Mouse (Mus musculus): ENCODE measurements around the gene Hpn.
A peak's percentile ranks its signal among the peaks of the same experiment; 100 is the strongest.

The Hpn gene

DNA sequence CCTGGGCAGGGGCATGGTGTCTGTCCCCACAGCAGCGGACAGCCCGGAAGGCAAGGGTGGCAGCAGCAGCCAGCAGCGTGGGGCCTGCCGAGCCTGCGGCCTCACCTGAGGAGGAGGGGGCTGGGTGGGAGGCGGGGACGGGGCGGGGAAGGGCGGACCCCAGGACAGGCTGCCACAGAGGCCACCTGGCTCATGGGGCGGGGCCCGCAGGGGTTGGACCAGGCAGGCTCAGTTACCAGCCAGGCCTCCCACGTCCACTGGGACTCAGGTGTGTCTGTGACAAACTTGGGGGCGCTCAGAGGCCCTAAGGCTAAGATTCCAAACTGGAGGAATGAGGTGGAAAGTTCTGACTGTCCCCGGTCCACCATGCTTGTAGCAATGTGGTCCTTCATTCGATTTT, at the start of gene Hpn:
Gene Hpn, minus strand, starts transcription at position 109 of the 400 bp plus-strand sequence.
- DNase-seq = peak; percentile 79

DNA sequence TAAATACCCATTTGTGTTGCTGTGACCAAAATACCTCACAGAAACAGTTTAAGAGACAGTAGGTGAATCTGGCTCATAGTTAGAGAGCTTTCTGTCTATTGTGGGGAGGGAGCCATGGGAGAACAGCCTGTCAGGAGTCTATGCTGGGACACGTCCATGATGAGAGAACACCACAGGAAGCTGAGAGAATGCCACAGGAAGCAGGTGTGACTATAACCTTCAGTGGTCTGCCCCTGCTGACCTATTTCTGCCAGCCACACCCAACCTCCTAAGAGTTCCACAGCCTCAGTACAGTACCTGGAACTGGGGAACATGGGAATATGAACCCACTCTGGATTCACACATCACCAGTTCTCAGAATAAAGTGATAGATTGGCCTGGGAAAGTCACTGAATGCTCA, 49.7 kb upstream of the Hpn start:
- DNase-seq = no peak

DNA sequence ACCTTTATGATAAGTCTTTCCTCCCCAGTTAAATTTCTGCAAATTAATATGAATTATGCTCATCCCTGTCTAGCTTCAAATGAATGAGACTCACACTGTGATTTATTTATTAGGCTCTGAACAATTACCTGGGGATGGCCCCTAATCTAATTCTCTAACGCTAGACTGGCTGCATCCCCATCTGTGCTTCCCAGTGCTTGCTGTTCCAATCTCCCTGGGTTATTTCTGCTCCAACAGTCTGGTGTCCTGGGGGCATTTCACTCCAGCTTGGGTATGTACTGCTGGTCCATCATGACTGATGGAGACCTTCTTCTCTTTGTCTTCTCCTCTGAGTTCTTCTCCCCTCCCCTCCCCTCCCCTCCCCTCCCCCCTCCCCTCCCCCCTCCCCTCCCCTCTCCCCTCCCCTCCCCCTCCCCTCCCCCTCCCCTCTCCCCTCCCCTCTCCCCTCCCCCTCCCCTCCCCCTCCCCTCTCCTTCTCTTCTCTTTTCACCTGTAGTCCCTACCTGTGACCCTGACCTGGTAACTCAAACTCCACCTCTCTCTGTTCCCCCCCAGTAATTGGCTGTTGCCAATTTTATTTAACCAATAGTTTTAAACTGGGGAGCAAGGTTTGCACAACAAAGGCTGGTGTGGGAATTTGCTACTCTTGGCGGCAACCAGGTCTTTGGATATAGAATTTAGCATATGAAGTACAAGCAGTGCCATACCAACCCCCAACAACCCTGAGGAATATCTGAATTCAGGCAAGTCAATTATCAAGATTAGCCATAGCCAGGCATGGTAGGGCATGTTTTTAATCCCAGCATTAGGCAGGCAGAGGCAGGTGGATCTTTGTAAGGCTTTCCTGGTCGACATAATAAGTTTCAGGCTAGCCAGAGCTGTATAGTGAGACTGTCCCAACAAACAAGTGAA, 48.8 kb upstream of the Hpn start:
- DNase-seq = no peak

DNA sequence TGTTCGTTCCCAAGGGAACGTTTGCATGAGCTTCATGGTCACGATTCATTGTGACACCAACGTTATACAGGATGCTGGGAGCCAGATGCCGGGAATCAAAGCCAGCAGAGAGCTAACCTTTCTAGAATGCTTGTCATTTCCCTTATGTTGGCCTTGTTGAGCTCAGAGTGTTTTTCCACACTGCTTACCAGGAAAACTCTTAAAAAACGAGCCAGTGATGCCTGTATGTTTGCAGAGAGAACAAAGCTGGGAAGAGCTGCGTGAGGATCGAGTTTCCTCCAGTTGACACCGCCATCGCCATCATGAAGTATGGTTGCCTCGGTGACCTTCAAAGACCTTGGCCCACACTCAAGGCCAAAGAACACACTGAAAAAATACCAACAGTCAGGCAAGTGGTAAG, 47.2 kb upstream of the Hpn start:
- no peak for DNase-seq

DNA sequence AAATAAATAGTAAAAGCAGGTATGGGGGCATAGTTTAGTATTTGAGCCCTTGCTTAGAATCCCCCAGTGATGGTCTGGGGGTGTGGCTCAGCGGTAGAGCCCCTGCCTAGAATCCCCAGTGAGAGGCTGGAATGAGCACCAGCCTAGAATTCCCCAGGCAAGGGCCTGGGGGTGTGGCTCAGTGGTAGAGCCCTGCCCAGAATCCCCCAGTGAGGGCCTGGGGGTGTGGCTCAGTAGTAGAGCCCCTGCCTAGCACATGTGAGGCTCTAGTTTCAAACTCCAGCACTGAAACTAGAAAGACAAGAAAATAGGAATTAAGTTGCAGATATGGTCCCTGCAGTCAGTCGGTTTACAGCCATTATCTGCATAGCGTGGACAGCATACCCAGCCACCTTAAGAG, 46.7 kb upstream of the Hpn start:
- DNase-seq = no peak

DNA sequence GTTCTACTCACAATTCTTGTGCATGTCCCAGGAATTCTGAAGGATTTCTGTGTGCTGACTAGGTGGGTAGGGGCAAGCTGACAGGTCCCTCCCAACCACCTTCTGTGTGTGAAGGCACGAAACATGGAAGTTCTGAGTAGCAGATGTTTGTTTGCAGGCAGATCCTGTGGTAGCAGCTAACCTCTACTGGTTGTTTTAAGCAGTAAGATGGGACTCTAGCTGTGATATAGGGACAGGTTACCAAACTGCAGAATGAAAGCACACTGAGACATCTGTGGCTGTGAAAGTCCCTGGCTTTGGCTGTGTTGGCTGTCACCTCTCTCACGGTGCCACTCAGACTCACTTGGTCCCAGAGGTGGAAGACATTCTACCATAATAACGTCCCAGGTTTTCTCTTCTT, 46.2 kb upstream of the Hpn start:
- no peak for DNase-seq

DNA sequence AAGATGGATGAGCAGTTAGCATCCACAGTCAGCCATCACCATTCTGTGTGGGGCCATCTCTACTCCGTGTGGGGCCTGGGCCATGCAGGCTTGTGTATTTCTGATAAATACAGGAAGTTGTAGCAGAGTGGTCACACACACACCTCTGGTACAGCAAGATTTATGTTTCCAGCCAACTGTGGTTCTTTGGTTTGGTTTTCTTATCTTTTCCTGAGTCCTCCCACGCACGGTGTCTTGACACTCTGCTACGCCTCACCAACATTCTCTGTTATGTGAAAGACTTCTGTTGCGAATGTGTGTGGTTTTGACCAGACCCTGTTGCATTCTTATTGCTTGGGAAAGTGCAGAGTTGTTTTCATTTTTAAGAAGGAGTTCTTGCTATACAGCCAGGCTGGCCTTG, 45.7 kb upstream of the Hpn start:
- peak; percentile 67 for DNase-seq

DNA sequence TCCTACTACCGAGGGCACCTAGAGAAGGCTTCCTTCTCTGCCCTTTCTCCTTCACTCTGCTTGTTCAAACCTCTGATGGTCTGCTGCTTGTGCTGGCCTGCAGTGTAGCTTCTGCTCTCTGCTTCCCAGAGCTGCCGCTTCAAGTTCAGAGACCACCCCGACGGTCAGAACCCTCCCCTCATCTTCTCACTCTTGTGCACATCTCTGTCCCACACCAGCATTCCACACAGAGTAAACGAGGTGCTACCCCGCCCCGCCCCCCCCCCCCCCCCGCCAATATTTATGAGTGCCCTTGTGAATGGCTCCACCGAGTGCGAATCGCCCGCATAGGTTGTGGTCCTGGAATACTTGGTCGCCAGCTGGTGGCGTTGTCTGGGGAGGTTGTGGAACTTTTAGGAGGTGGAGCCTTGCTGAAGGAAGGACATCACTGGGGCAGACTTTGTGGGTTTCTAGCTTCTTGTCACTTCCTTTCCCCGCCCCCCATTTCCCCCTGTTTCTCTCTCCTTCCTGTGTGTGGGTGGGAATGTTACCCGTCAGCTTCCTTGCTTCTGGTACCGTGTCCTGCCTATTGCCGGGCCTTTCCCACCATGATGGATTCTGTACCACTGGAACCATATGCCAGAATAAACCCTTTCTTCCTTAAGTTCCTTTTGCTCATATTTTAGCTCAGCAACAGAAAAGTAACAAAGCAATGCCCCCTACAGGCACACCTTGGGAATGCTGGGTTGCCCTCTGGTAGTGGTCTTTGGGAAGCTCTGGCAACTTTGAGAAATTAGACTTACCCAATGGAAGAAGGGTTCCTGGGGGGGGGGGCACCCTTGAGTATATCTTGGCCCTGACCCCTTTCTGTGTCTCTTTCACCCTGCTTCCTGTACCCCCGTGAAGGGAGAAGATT, 41.2 kb upstream of the Hpn start:
- peak; percentile 71 for DNase-seq

DNA sequence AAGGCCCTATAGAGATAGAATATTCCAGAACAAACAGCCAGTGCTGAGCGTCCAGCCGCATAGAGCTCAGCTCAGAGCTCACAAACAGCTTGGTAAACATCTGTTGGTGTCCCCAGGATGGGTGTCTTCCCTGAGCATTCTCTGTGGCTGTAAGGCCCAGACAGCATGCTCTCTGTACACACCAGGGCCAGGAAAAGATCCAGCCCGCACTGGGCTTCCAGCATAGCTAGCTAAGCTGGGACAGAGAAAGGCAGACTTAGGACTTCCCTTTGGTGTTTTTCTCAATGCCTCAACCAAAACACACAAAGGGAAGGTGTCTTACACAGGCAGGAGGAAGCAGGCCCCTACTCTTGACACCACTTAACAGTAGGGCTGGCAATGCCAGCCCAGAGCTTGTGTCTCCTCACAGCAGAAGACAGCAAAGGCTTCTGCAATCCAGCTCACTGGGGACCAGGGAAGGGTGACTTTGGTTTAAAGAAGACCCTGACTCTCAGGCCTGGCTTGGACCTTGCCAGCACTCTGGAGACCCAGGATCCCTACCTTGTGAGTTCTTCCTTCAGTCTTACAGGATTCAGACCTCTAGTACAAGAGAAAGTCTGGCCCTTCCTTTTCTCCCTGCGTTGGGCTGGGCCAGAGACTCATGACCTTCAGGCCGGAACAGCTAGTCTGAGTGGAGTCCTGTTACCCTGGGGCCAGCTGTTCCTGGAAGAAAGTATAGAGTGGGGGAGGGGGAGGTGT, 40.4 kb upstream of the Hpn start, which contains the start of gene Gramd1a:
Gene Gramd1a, minus strand, starts transcription at position 601 of the 738 bp plus-strand sequence.
- no peak for DNase-seq

DNA sequence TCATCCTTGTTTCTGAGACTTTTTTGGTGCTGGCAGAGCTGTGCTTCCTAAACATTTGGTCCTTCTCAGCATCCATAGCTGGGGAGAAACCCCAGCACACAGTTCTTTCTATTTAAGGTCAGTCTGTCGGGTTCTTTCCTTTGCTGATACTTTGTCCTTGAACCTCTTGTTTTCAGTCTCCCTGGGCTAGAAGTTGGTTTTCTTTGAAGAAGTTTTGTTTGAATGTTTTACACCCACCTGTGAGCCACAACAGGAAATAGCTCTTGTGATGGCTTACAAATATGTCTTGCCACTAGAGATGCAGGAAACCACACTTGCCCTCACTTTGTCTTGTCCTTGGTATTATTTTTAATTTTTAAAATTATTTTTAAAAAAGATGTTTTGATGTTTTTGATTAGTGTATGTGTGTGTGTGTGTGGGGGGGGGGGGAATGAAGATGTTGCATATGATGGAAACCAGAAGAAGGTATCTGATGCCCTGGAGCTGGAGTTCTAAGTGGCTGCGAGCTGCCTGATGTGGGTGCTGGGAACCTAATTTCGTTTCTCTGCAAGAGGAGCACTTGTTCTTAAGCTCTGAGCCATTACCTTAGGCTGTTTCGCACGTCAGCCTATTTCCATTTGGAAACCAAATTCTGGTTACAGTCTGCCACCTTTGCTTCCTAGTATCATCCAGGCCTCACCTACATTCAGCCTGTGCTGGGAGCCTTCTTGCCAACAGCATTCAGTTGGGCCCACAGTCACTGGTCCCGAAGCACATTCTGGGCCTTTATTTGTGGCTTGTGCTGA, 38.6 kb upstream of the Hpn start:
- no peak for DNase-seq

DNA sequence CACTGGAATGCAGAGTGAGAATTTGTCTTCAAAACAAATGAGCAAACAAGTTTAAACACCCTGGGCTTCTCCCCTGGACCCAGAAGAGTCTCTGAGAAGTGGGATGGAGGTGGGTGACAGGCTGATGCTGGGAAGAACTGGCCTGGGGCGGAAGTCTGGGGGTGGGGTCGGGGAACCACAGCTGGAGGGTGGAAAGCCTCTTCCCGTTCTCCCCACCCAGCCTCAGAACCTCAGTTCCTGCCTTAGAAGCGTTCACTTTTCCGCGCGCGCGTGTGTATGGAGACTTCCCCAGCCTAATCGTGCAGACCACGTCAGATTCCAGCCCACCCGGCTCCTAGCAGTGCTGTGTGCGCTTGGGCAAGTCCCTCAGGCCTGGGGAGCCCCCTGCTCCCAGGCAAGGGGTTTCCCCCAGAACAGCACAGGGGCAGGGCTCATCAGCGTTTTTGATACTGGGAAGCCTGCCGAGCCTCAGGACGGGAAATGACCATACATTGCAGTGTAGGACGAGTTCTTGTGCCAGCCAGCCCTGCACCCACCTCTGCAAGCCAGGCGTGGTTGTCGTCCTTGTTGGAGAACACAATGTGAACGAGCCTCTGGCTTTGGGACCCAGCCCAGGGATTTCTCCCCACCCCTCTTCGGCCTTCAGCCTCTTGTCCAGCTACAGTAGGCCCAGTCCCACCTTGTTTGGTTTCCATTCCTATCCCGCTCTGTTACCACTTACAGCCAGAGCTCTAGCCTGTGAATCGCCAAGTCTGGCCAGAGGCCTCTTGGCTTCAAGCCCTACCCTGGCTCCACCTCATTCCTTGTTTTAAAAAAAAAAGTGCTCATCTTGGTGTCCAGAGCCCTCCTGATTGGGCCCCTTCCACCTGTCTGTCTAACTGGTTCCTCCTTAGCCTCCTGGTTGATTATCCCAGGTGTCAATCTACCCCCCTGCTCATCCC, 36.5 kb upstream of the Hpn start:
- DNase-seq = peak; percentile 80

DNA sequence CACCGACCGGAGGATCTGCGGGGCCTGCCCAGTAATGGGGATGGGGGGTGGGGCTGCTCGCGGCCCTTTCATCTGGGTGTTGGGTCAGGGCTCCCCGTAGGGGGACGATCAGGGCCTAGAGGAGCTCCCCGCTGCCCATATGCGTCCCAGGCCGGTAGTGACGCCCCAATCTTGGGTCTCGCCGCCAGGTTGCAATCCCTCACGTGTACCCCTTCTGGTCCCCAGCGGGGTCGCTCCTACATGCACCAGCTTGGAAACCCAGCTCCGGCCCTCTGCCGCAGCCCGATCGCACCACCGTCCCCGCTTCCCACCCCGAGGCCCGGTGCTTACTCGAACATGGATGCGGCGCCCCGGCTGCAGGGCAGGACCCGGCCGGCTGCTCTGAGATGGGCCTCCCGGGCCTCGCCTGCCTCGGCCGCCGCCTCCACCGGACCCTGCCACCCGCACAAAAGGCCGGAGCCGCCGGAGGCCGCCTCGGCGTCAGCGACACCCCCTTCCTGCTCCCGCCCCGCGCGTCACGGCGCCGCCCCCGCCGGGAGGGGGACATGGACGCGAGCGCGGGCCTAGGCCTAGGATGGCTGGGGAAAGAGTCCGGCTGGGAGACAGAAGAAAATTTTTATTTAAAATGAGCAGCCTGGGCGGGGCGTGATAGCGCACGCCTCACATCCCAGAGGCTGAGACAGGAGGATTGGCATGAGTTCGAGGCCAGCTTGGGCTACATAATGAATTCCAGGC, 35.6 kb upstream of the Hpn start:
- DNase-seq = peak; percentile 92

DNA sequence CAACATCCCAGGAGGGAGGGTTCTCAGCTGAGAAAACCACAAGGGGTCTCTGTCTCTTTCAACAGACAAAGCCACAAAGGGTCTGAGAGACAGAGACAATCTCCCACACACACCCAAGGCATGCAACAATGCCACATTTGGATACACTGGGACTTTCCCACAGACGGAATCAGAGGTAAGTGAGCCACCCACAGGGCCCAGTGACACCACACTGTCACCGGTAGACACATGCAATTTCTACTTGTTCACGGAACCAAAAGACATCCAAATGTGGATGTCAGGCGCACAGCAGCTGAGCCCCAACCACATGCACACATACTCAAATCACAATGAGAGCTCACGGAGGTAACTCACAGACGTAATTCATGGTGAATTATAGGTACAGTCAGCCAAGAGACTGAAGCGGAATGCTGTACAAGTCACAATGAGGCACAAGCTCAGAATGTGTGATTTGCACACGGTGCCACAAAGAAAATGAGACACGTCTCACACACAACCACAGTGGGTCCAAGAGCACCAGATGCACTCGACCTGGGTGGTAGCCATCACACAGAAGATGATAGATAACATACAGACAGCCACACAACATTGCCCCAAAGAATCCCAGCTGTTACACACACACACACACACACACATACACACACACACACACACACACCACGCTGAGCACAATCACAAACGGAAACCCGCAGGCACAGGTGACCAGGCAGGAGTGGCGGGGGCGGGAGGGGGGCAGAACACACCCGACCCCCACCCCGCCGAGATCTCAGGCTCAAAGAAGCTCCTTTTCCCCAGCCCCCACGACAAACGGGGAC, 34.9 kb upstream of the Hpn start:
- no peak for DNase-seq

DNA sequence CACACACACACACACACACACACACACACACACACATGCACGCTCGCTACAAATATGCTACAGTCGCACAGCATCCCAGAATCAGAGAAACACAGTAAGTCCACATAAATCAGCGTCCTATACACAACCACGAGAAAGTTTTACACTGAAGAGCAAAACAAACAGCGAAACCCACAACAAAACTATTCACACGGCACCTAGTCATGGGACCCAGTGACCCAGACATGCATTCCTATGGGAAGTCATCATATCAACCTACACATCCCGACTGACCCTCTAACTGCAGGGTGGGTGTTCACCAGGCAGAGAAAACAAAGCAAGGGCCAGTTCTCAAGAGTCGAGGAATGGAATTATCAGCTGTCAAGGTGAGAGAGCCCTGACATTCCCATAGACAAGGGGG, 34.2 kb upstream of the Hpn start:
- no peak for DNase-seq

DNA sequence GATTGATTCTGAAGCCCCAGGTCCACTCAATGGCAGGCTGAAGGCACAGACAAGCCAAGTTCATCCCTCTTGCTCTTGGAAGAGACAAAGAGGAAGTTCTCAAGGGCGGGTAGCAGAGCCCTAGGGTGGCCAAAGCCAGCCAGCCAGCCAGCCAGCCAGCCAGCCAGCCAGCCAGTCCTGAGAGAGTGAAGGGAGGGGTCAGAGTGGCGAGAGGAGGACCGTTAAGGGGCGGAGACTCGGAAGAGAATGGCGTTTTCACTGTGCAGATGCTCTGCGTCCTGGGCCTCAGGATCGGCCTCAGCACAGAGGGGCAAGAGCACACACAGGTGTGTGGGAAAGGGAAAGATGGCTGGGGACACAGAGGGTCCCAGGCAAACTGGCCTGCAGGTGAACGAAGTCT, 33.7 kb upstream of the Hpn start:
- peak; percentile 84 for DNase-seq

DNA sequence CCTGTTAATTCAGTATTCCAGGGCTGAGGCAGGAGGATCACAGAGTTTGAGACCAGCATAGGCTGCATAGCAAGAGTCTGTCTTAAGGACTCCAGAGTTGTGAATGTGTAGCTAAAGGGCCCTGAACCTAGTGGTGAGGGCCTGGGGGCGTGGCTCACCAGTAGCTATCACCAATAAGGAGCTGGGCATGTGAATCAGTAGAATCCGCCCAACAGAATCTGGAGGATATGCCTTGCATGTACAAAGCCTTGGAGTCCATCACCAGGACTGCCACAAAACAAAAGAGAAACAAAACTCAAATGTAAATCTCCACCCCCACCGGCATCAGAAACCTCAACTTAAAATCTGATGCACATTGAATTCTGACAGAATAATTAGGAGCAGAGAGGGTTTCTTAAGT, 33.0 kb upstream of the Hpn start:
- DNase-seq = no peak

DNA sequence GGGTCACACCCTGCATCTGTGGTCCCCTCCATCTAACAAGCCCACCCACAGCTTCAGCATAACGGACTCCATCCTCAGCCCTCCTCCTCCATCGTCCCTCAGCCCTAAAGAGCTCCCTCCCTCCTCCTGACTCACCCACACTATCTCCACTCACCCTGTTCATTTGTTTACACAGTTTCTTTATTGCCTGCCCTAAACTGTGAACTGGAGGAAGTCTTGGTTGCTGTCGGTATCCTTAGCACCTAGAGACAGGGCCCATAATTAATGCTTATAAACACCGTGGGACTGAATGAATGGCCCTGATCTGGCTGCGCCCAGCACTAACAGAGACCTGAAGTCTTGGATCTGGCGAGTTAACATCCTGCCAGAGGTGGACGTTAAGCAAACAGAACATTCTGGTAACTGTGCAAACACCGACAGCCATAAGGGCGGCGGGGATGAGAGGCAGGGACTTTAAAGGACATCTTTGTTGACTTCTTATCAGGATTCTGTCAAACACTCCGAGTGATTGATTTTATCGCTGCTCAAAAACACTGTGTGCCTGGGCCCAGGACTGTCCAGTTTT, 30.6 kb upstream of the Hpn start:
- DNase-seq = peak; percentile 71

DNA sequence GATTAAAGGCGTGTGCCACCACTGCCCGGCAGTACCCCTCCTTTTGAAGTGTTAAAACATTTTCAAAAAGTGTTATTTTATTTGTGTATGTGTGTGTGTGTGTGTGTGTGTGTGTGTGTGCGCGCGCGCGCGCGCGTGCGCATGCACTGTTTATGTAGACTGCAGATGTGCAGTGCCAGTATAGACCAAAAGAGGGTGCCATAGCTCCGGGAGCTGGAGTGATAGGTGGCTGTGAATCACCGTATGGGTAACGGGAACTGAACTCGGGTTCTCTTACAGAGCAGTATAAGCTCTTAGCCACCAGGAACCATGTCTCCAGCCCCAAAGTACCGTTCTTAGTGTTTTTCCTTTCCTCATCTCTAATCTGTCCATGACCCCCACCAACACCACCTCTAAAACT, 29.8 kb upstream of the Hpn start:
- DNase-seq = no peak

DNA sequence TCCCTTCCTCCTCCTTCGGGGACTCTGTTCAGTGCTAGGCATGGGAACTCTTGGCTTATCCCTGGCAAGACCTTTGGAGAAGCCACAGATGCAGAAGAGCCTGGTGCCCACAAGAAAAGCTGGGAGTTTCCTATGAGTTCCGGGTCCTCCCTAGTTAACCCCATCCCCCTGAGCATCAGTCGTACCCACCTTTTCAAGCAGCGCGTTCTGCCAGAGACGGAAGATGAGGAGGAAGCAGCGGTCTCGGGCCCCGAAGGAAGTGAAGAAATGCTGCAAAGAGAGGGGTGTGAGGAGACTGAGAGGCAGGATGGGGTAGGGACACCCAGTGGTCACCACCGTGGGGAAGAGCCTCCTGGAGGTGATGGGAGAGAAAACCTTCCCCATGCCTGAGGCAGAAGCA, 25.9 kb upstream of the Hpn start:
- DNase-seq = no peak

Measured in lung, postnatal 36 days (tissue).